Mouse (Mus musculus) layer of hippocampus, postnatal 36 days (tissue): ENCODE results near the gene Phkb. TPM values are rescaled to one million over a fixed set of nuclear protein-coding genes. Genes with fewer than 3 reads are reported as not detected.
A peak's percentile ranks its signal among the peaks of the same experiment; 100 is the strongest.
"Not testable (repeated sequence)": the region's sequence is repeated elsewhere in the genome, so short reads cannot be mapped to it uniquely, and the experiment has no call there.

Experiments used
- DNase-seq, 2 experiments: peaks; one replicate each; pipeline ENCODE4 v3.0.0; 2022
- total RNA-seq, 2 experiments: library from RNA; stranded (reverse); gene quantifications; 2 replicates each; pipeline ENCODE4 v1.2.3; 2021

Phkb gene
- 10 to 100 TPM; 37.7 to 44.5 TPM for total RNA-seq

DNA sequence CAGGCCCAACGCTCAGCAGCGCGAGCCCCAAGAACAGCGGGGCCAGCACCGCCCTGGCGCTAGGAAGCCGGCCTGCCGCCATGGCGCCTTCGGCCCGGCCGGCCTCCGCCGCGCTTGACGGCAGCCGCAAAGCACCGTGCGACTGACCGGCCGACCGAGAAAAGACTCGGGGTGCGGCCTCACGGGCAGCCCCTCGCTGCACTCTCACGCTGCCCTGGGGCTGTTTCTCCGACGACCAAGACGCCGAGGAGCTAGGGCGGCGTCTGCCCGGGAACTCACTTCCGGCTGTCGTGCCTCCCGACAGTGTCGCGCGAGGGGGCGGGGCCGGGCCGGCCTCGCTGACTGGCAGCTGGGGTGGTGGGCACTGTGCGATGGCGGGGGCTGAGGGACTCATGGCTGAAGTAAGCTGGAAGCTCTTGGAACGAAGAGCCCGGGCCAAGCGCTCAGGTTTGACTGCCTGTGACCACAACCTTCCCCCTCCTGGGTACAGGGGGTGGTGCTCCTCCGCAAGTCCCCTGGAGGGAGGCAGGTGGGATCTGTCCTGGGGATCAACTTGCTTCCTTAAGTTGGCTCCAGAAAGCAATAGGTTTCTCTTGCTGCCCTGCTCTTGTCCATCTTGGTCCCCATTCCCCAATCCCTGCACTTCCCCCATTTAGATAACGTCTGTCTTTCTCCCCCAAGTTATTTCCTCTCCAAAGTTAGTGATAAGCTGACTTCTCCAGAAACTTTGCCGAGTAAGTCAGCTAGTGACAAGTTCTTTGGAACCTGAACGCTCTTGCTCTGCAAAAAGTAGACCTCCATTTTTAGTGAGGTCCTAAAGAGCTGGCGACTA lies at the start of gene Phkb, which contains the start of gene Itfg1:
Phkb (plus strand) TSS at position 303 of the 832 bp plus-strand sequence.
Itfg1 (minus strand) TSS at position 265 of the 832 bp plus-strand sequence.
- peak; percentile 91 for DNase-seq

- DNase-seq, result not testable (repeated sequence)
Observed at GRCm38 (mm10) chr8:85796392-85796791, 44.4 kb upstream of the Phkb start.

GRCm38 (mm10) chr8:85800164-85800563 lies 40.6 kb upstream of the Phkb start:
- DNase-seq, result no peak

GRCm38 (mm10) chr8:85801408-85801807 lies 39.4 kb upstream of the Phkb start:
- no peak for DNase-seq

DNA sequence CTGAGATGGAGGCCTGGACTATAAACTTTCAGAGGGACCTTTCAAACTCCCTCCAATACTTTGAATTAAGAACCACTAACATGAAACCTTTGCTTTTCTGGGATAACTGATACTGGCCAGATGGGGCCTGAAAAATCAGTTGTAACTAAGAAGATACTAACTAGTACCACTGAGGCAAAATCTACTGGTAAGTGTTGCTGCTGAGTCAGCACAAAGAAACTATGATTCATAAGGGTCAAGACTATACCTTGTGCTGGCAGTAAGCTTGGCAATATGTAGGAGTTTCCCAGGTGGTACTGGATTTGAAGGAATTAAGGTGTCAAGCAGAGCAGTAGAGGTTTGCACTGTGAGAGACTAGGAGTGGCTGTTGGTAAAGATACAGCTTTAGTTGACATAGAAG lies 27.1 kb upstream of the Phkb start:
- no peak for DNase-seq

GRCm38 (mm10) chr8:85839916-85840656 lies 673 bp upstream of the Phkb start:
- DNase-seq, result no peak

- DNase-seq, result no peak
Observed at GRCm38 (mm10) chr8:85841489-85841795, 683 bp downstream of the Phkb start.

GRCm38 (mm10) chr8:85845887-85846286 lies 5.1 kb downstream of the Phkb start:
- no peak for DNase-seq

DNA sequence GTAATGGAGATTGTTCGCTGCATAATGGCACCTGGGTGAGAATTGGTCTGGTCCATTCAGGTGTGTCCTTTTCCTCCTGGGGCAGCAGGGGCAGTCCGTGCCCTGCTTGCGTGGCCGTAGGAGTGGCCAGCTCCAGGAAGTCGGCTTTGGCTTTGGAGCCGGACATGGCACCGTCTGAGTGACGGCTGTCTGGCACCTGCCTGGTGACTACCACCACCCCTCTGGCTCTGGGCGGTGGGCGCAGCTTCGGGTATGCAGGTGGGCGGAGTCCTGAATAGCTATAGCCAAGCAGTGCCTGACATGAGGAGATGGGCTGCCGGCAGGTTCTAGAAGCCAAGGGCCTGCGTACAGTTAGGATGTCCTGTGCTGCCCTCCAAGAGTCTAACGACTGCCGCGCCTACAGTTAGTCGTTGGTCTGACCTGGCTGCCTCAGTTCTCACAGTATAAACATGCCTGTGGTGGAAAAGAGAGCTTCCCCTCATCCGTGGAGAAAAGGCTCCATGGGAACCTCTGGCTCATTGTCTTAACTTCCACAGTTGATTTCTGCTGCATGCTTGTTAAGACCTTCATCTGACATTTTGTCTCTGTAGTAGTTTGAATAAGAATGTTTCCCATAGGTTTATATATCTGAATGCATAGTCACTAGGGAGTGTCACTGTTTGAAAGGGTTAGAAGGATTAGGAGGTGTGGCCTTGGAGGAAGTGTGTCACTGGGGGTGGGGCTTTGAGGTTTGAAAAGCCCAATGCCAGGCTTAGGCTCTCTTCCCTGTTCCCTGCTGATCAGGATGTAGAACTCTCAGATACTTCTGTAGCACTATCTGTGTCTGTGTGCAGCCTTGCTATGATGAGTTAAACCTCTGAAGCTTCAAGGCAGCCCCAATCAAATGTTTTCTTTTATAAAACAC lies 13.7 kb downstream of the Phkb start:
- no peak for DNase-seq

DNA sequence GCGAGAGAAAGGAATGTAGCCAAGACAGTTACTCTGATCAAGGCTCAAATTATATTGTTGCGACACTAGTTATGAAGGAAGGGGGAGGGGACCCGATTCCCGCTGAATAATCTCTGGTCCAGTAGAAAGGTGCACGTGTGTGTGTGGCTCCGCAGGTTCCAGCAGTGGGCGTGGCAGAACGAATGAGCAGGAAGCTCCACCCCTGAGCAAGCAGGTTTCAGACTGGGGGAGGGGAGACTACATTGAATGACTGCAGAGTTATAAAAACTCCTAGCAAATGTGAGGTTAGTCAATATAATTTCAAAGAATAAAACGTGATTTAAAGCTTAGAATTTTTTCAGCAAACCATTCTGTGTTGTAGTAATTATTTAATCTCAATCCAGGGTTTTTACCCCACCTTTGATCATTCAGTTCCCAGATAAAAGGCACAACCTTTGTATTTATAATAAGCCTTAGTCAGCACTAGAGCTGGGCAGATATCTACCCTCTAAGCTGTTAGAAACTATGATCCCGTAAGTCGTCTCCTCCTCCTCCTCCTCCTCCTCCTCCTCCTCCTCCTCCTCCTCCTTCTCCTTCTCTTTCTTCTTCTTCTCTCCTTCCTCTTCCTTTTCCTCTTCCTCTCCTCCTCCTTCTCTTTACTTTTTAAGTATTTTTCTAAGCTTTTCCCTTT lies 16.6 kb downstream of the Phkb start:
- DNase-seq, result not testable (repeated sequence)

GRCm38 (mm10) chr8:85860612-85861011 lies 19.9 kb downstream of the Phkb start:
- DNase-seq, result no peak

GRCm38 (mm10) chr8:85862381-85862780 lies 21.6 kb downstream of the Phkb start:
- DNase-seq, result no peak

DNA sequence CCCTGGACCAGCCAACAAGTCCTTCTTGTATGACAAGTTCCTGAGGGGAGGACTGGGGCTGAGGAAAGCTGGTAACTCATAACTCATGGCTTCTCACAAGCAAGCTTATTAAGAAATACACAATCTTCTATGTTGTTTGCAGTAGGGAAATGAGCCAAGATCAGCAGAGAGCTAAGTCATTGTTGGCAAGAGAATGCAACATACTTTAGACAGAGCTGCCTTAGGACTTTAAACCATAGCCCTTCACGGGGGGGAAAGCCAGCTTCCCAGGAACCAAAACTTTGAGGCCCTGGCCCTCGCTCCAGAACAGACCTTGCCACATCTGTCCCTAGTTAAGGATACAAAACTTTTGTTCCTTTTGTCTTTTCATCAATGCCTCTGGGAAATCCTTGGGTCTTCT lies 30.9 kb downstream of the Phkb start:
- no peak for DNase-seq

DNA sequence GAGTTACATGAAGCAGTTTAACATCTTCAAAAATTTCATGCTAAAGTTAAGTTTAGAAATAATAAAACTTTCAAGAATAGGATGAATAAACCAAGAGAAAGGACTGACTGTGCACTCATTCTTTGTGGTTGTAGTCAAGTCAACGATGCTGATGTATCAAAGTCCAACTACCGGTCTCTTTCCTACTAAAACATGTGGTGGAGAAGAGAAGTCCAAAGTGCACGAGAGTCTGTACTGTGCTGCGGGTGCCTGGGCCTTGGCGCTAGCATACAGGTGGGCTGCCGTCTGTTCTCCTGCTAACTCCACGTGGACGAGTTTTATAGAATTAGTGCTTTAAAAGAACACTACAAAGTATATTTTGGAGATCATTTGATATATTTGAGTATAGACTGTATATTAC lies 37.2 kb downstream of the Phkb start:
- no peak for DNase-seq

GRCm38 (mm10) chr8:85879624-85880023 lies 38.9 kb downstream of the Phkb start:
- DNase-seq, result no peak

DNA sequence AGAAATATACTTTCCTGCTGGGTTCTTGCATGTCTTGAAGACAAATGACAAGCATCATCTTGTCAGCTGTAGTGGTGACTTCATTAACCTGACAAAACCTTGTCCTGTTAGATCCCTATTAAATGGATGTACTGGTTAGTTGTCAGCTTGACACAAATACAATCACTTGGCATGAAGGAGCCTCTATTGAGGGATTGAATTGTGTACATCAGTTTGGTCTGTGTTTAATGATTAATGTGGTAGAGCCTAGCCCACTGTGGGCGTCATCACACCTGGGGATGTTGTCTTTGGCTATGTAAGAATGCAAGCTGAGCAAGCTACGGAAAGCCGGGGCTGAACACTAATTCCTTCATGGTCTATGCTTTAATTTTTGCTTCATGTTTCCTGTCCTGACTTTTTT lies 44.1 kb downstream of the Phkb start:
- DNase-seq, result no peak

DNA sequence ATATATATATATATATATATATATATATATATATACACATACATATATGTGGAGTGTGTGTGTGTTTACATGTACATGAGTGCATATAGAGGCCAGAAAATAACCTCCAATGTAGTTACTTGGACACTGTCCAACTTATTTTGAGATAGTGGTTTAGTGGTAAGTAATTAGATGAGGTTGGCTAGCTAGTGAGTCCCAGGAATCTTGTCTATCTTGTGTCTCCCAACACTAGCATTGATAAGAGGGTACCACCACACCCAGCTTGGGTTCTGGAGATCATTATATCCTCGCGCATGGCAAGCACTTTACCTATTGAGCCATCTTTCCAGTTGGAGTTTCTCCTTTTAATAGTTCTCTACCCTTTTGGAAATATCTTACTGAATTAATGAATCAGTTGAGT lies 56.9 kb downstream of the Phkb start:
- DNase-seq, result no peak

DNA sequence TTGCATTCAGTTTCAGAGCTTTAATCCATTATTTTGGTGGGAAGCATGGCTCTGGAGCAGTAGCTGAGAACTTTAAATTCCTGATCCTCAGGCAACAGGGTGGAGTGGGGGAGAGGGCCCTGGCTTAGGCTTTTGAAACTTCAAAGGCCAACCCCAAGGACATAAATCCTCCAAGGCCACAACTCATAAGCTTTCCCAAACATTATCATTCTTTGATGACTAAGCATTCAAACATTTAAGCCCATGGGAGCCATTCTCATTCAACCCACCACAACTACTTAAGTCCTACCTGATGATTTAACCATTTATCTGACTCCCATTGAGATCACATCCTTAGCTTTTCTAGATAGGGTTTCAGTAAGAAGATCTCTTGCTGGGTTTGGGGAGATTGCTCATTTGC lies 84.2 kb downstream of the Phkb start:
- DNase-seq, result no peak

GRCm38 (mm10) chr8:85925574-85925973 lies 84.8 kb downstream of the Phkb start:
- no peak for DNase-seq

DNA sequence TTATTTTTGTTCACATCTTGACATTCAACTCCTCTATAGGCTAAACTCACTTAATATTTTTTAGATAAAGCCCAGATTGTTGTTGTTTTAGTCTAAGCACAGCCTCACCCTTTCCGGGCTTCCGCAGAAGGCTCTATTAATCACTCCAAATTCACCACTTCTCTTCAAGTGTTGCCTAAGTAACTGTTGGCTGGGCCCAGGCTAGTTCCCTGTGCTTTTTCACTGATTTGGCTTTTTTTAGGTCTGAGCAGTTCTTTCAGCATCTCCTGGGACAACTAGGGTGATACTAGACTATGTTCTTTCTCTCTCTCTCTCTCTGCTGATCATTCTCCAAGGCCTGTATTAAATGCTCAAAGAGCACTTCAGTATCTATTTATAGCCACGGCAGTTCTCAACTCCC lies 85.3 kb downstream of the Phkb start:
- DNase-seq, result peak; percentile 2 to 3

DNA sequence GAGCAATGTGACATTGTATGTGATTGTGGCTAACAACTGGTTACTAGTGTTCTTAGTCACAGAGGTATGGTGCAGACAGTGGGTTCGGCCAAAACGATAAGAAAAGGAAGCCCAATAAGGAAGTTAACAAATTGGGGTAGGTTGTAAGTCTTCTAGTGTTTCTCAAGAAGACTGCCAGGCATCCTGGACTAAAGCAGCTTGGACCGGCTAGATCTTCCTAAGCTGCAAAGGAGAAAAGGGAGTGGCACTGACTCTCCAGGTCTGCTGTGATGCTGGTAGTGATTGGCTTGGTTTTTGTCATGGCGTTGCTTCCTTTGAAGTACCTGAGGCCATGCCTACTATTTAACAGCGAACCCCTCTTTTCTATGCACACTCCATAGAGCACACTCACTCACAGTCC lies 95.4 kb downstream of the Phkb start:
- no peak for DNase-seq

DNA sequence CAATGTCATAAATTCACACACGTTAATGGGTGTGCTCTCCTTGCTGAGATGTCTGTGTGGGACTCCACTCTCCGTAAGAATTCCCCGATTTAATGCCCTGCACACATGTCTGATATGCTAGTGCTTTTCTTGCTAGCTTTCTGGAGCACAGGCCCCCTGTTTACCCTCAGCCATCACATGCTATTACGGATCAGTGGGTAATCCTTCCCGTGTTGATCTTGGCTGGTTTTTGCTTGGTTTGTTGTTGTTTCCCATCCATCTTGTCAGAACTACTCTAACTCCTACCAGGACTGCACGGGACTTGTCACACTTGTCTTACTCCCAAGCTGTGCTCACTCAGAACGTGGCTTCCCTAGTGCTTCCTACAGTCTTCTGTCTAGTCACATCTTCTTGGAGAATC lies 96.6 kb downstream of the Phkb start:
- no peak for DNase-seq
